Mouse (Mus musculus): ENCODE measurements around the gene Slc6a6. TPM values are rescaled to one million over a fixed set of nuclear protein-coding genes. Genes with fewer than 3 reads are reported as not detected.

Gene Slc6a6
- total and polyA plus RNA-seq, 2 experiments from 2014 or later: 95.3 to 116 TPM

DNA sequence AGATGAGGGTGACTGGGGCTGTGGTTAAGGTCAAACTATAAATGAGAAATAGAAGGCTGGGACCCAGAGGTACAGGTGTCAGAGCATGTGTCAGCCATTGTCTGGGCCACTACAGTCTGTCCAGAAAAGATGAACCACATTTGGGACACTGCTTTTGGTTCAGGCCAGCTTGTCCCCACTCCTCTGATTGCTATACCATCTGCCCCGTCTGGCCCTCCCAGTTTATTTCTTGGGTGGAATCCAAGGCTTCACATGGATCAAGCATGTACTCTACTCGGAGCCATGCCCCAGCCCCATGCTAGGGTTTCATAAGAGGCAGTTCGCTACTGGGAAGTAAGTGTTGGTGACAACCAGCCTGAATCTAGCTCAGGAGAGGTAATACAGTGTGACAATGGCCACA lies 61.4 kb downstream of the Slc6a6 start:
- WGBS: 80% methylated on average over 3 of the region's 3 CpGs
- no peak for DNase-seq (ENCODE audit: low spot score)
- Histone ChIP-seq H3K36me3 (replicated peaks; ENCODE audit: control insufficient read depth, insufficient read depth, low read length) (peaks cover 91% of the 10 kb centered on the region), H3K4me1 (ENCODE audit: control insufficient read depth, insufficient read depth) (no peaks in the 10 kb centered on the region), H3K9me3 (replicated peaks; ENCODE audit: control insufficient read depth, low read length) (no peaks in the 10 kb centered on the region), H3K4me3 (ENCODE audit: low read depth, low read length) (no peak overlapping the region), H3K4me2 (ENCODE audit: low read depth, low read length) (no peak overlapping the region), H3K9ac (replicated peaks; ENCODE audit: low read depth, low read length) (no peak overlapping the region), H3K27ac (ENCODE audit: low read depth) (no peak overlapping the region), H3K27me3 (ENCODE audit: control insufficient read depth, insufficient read depth, low read length) (no peaks in the 10 kb centered on the region)
- TF ChIP-seq CTCF (IDR thresholded peaks at IDR 0.05; ENCODE audit: low read depth): no peak
- TF ChIP-seq EP300 (IDR thresholded peaks at IDR 0.05; ENCODE audit: low read depth): no peak
- no peak for ATAC-seq (ENCODE audit: insufficient read depth, low read depth)

- no peak for ATAC-seq (ENCODE audit: insufficient read depth, low read depth)
- Histone ChIP-seq H3K9me3 (replicated peaks; ENCODE audit: control insufficient read depth, low read length) (no peaks in the 10 kb centered on the region), H3K36me3 (replicated peaks; ENCODE audit: control insufficient read depth, insufficient read depth, low read length) (peaks cover 91% of the 10 kb centered on the region), H3K9ac (replicated peaks; ENCODE audit: low read depth, low read length) (no peak overlapping the region), H3K4me1 (ENCODE audit: control insufficient read depth, insufficient read depth) (no peaks in the 10 kb centered on the region), H3K4me2 (ENCODE audit: low read depth, low read length) (no peak overlapping the region), H3K27me3 (ENCODE audit: control insufficient read depth, insufficient read depth, low read length) (no peaks in the 10 kb centered on the region), H3K4me3 (ENCODE audit: low read depth, low read length) (no peak overlapping the region), H3K27ac (ENCODE audit: low read depth) (no peak overlapping the region)
- TF ChIP-seq CTCF (IDR thresholded peaks at IDR 0.05; ENCODE audit: low read depth) (no peak), EP300 (IDR thresholded peaks at IDR 0.05; ENCODE audit: low read depth) (no peak)
- DNase-seq (ENCODE audit: low spot score): no peak
- WGBS: 89% methylated on average over 7 of the region's 7 CpGs
These were observed 62.2 kb downstream of the Slc6a6 start for GRCm38 (mm10) chr6:91745947-91746582.

DNA sequence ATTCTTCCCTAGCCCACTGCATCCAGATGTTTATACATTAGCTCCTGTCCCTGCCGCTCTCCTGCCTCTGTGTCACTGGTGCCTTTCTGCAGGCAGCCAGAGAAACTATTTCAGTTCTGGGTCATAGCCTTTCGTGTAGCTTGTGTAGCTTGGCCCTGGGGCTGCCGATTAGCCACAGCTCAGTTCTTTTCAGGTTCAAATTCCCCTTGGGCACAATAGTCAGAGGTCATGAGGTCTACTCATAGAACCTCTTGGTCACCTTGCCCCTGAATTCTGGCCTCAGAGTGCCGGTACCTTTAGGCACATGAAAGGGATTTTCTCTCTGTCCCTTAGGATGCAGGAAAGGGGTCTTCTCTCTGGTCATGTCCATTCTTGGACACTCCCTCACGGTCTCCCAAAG lies 62.9 kb downstream of the Slc6a6 start:
- DNase-seq (ENCODE audit: low spot score): no peak
- peaks cover 92% of the 10 kb centered on the region for H3K36me3 ChIP-seq (replicated peaks; ENCODE audit: control insufficient read depth, insufficient read depth, low read length)

GRCm38 (mm10) chr6:91750976-91751375 lies 67.1 kb downstream of the Slc6a6 start:
- no peak for ATAC-seq (ENCODE audit: insufficient read depth, low read depth)
- Histone ChIP-seq H3K27me3 (ENCODE audit: control insufficient read depth, insufficient read depth, low read length) (no peaks in the 10 kb centered on the region), H3K9ac (replicated peaks; ENCODE audit: low read depth, low read length) (no peak overlapping the region), H3K27ac (ENCODE audit: low read depth) (no peak overlapping the region), H3K4me3 (ENCODE audit: low read depth, low read length) (no peak overlapping the region), H3K4me2 (ENCODE audit: low read depth, low read length) (no peak overlapping the region), H3K9me3 (replicated peaks; ENCODE audit: control insufficient read depth, low read length) (no peaks in the 10 kb centered on the region), H3K36me3 (replicated peaks; ENCODE audit: control insufficient read depth, insufficient read depth, low read length) (peaks cover 68% of the 10 kb centered on the region), H3K4me1 (ENCODE audit: control insufficient read depth, insufficient read depth) (no peaks in the 10 kb centered on the region)
- DNase-seq (ENCODE audit: low spot score): no peak
- 71% methylated on average over 3 of the region's 3 CpGs for WGBS
- TF ChIP-seq CTCF (IDR thresholded peaks at IDR 0.05; ENCODE audit: low read depth) (peak; percentile 41), EP300 (IDR thresholded peaks at IDR 0.05; ENCODE audit: low read depth) (no peak)

More for the DNA sequence above, 62.9 kb downstream of the Slc6a6 start:
- ATAC-seq (ENCODE audit: insufficient read depth, low read depth): no peak
- no peak for TF ChIP-seq EP300 (IDR thresholded peaks at IDR 0.05; ENCODE audit: low read depth)
- no peak for TF ChIP-seq CTCF (IDR thresholded peaks at IDR 0.05; ENCODE audit: low read depth)
- Histone ChIP-seq H3K4me1 (ENCODE audit: control insufficient read depth, insufficient read depth) (no peaks in the 10 kb centered on the region), H3K27me3 (ENCODE audit: control insufficient read depth, insufficient read depth, low read length) (no peaks in the 10 kb centered on the region), H3K4me3 (ENCODE audit: low read depth, low read length) (no peak overlapping the region), H3K9me3 (replicated peaks; ENCODE audit: control insufficient read depth, low read length) (no peaks in the 10 kb centered on the region), H3K27ac (ENCODE audit: low read depth) (no peak overlapping the region), H3K4me2 (ENCODE audit: low read depth, low read length) (no peak overlapping the region), H3K9ac (replicated peaks; ENCODE audit: low read depth, low read length) (no peak overlapping the region)
- WGBS: 85% methylated on average over 5 of the region's 5 CpGs

- Histone ChIP-seq H3K4me2 (ENCODE audit: low read depth, low read length) (no peak overlapping the region), H3K27me3 (ENCODE audit: control insufficient read depth, insufficient read depth, low read length) (no peaks in the 10 kb centered on the region), H3K9me3 (replicated peaks; ENCODE audit: control insufficient read depth, low read length) (no peaks in the 10 kb centered on the region), H3K4me3 (ENCODE audit: low read depth, low read length) (no peak overlapping the region), H3K36me3 (replicated peaks; ENCODE audit: control insufficient read depth, insufficient read depth, low read length) (peaks cover 68% of the 10 kb centered on the region), H3K4me1 (ENCODE audit: control insufficient read depth, insufficient read depth) (no peaks in the 10 kb centered on the region), H3K27ac (ENCODE audit: low read depth) (peak overlapping the region; percentile 57), H3K9ac (replicated peaks; ENCODE audit: low read depth, low read length) (no peak overlapping the region)
- DNase-seq (ENCODE audit: low spot score) (peak; percentile 35), ATAC-seq (ENCODE audit: insufficient read depth, low read depth) (peak; percentile 63)
- no peak for TF ChIP-seq CTCF (IDR thresholded peaks at IDR 0.05; ENCODE audit: low read depth)
- TF ChIP-seq EP300 (IDR thresholded peaks at IDR 0.05; ENCODE audit: low read depth): peak; percentile 54; the same call in 1 of the 2 replicates
- 50% methylated on average over 8 of the region's 8 CpGs for WGBS
These were observed 69.0 kb downstream of the Slc6a6 start for GRCm38 (mm10) chr6:91752884-91753283.

DNA sequence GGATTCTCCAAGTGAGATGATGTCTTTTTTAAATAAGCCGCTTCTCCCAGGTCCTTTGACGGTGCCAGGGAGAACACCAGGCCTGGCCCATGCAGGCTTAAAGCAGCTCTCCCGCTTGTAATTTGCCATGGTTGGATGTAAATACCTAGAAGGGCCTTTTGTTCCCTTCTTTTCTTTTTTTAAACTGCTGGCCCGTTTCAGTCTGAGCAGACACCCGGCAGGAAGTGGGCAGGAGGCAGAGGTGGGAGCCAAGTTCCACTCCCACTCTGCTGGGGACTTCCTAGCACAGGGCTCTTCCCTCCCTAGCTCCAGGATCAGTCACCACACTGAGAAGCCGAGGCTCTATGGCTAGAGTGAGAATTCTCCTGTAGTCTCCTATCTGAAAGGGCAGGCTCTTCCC lies 70.2 kb downstream of the Slc6a6 start:
- no peak for DNase-seq (ENCODE audit: low spot score)
- 52% methylated on average over 6 of the region's 6 CpGs for WGBS

More for the DNA sequence above, 70.2 kb downstream of the Slc6a6 start:
- no peaks in the 10 kb centered on the region for H3K4me1 ChIP-seq (ENCODE audit: control insufficient read depth, insufficient read depth)
- no peak for ATAC-seq (ENCODE audit: insufficient read depth, low read depth)
- TF ChIP-seq CTCF (IDR thresholded peaks at IDR 0.05; ENCODE audit: low read depth) (no peak), EP300 (IDR thresholded peaks at IDR 0.05; ENCODE audit: low read depth) (no peak)
- no peaks in the 10 kb centered on the region for H3K9me3 ChIP-seq (replicated peaks; ENCODE audit: control insufficient read depth, low read length)
- peaks cover 63% of the 10 kb centered on the region for H3K36me3 ChIP-seq (replicated peaks; ENCODE audit: control insufficient read depth, insufficient read depth, low read length)
- no peak overlapping the region for H3K4me3 ChIP-seq (ENCODE audit: low read depth, low read length)
- H3K4me2 ChIP-seq (ENCODE audit: low read depth, low read length): no peak overlapping the region
- peak overlapping the region; percentile 57 for H3K27ac ChIP-seq (ENCODE audit: low read depth)
- no peak overlapping the region for H3K9ac ChIP-seq (replicated peaks; ENCODE audit: low read depth, low read length)
- no peaks in the 10 kb centered on the region for H3K27me3 ChIP-seq (ENCODE audit: control insufficient read depth, insufficient read depth, low read length)

All from heart, postnatal 0 days (tissue).